Mouse (Mus musculus) CD4-positive helper T cell, adult 2 months (primary cell): ENCODE data around the gene Pomt2.

ENCODE experiments used
- DNase-seq: peaks from one replicate; pipeline ENCODE4 v3.0.0-alpha.2; 2012; ENCODE audit warnings: low read depth, missing footprints, low spot score

The Pomt2 gene

GRCm38 (mm10) chr12:87130224-87130623 is 17.5 kb downstream of the Pomt2 start:
- DNase-seq, result peak; percentile 64

GRCm38 (mm10) chr12:87127256-87127655 is 20.5 kb downstream of the Pomt2 start:
- DNase-seq, result no peak

GRCm38 (mm10) chr12:87121918-87122589 is 25.7 kb downstream of the Pomt2 start:
- DNase-seq, result no peak

- no peak for DNase-seq
Measured at GRCm38 (mm10) chr12:87107357-87107977, 40.3 kb downstream of the Pomt2 start.

- no peak for DNase-seq
Measured at GRCm38 (mm10) chr12:87104796-87105195, 43.0 kb downstream of the Pomt2 start.

- DNase-seq, result no peak
Measured at GRCm38 (mm10) chr12:87103471-87103870, 44.3 kb downstream of the Pomt2 start.

GRCm38 (mm10) chr12:87102165-87102631 is 45.6 kb downstream of the Pomt2 start, which contains the start of gene Ngb:
TSS of gene Ngb (minus strand) at chr12:87102539.
- no peak for DNase-seq

- DNase-seq, result no peak
Measured at GRCm38 (mm10) chr12:87100331-87100730, 47.4 kb downstream of the Pomt2 start.

GRCm38 (mm10) chr12:87093671-87094070 is 54.1 kb downstream of the Pomt2 start:
- no peak for DNase-seq

- no peak for DNase-seq
Measured at GRCm38 (mm10) chr12:87093249-87093648, 54.5 kb downstream of the Pomt2 start.

GRCm38 (mm10) chr12:87091916-87092315 is 55.9 kb downstream of the Pomt2 start:
- no peak for DNase-seq

- DNase-seq, result no peak
Measured at GRCm38 (mm10) chr12:87089701-87090100, 58.1 kb downstream of the Pomt2 start.

GRCm38 (mm10) chr12:87089255-87089654 is 58.5 kb downstream of the Pomt2 start:
- DNase-seq, result no peak

- DNase-seq, result peak; percentile 16
Measured at GRCm38 (mm10) chr12:87088331-87088730, 59.4 kb downstream of the Pomt2 start.

GRCm38 (mm10) chr12:87087236-87087635 is 60.5 kb downstream of the Pomt2 start:
- DNase-seq, result no peak

GRCm38 (mm10) chr12:87082797-87083196 is 65.0 kb downstream of the Pomt2 start:
- no peak for DNase-seq

- no peak for DNase-seq
Measured at GRCm38 (mm10) chr12:87076610-87077009, 71.2 kb downstream of the Pomt2 start.

- DNase-seq, result no peak
Measured at GRCm38 (mm10) chr12:87070520-87070919, 77.2 kb downstream of the Pomt2 start.

GRCm38 (mm10) chr12:87066429-87066828 is 81.3 kb downstream of the Pomt2 start:
- DNase-seq, result no peak

- no peak for DNase-seq
Measured at GRCm38 (mm10) chr12:87065446-87065845, 82.3 kb downstream of the Pomt2 start.

GRCm38 (mm10) chr12:87057066-87057465 is 90.7 kb downstream of the Pomt2 start:
- DNase-seq, result no peak
